Mouse (Mus musculus): Measurements from ENCODE around the gene Tgif2.
"Not testable (repeated sequence)": the region's sequence is repeated elsewhere in the genome, so short reads cannot be mapped to it uniquely, and the experiment has no call there.

Tgif2 gene

GRCm38 (mm10) chr2:156843331-156843730 lies 3.5 kb downstream of the Tgif2 start:
- in situ Hi-C loops (cut with MboI, MseI) = no loop called here

GRCm38 (mm10) chr2:156844715-156845114 lies 4.9 kb downstream of the Tgif2 start:
- in situ Hi-C loops (cut with MboI, MseI) = no loop called here

GRCm38 (mm10) chr2:156847653-156848052 lies 7.8 kb downstream of the Tgif2 start:
- in situ Hi-C loops (cut with MboI, MseI) = no loop called here

- in situ Hi-C loops (cut with MboI, MseI) = no loop called here
These were observed 8.8 kb downstream of the Tgif2 start for GRCm38 (mm10) chr2:156848526-156849182.

GRCm38 (mm10) chr2:156850505-156850904 lies 10.7 kb downstream of the Tgif2 start:
- in situ Hi-C loops (cut with MboI, MseI) = no loop called here

GRCm38 (mm10) chr2:156853584-156853983 lies 13.8 kb downstream of the Tgif2 start:
- in situ Hi-C loops (cut with MboI, MseI) = not testable (repeated sequence)

- in situ Hi-C loops (cut with MboI, MseI) = not testable (repeated sequence)
These were observed 14.4 kb downstream of the Tgif2 start for GRCm38 (mm10) chr2:156853999-156854771.

- in situ Hi-C loops (cut with MboI, MseI) = no loop called here
These were observed 16.5 kb downstream of the Tgif2 start for GRCm38 (mm10) chr2:156856311-156856710.

- in situ Hi-C loops (cut with MboI, MseI) = no loop called here
These were observed 17.6 kb downstream of the Tgif2 start for GRCm38 (mm10) chr2:156857385-156857791.

- in situ Hi-C loops (cut with MboI, MseI) = no loop called here
These were observed 18.0 kb downstream of the Tgif2 start, which contains the start of gene 4930518I15Rik for GRCm38 (mm10) chr2:156857835-156858234. Gene 4930518I15Rik (minus strand): TSS chr2:156857946.

- in situ Hi-C loops (cut with MboI, MseI) = no loop called here
These were observed 18.9 kb downstream of the Tgif2 start for GRCm38 (mm10) chr2:156858671-156859070.

- in situ Hi-C loops (cut with MboI, MseI) = no loop called here
These were observed 22.4 kb downstream of the Tgif2 start for GRCm38 (mm10) chr2:156862041-156862717.

GRCm38 (mm10) chr2:156862772-156863486 lies 23.1 kb downstream of the Tgif2 start, which contains the start of gene Rab5if:
Gene Rab5if (plus strand): TSS chr2:156863128.
- in situ Hi-C loops (cut with MboI, MseI) = no loop called here

- in situ Hi-C loops (cut with MboI, MseI) = no loop called here
These were observed 23.8 kb downstream of the Tgif2 start for GRCm38 (mm10) chr2:156863487-156864160.

GRCm38 (mm10) chr2:156864481-156864880 lies 24.7 kb downstream of the Tgif2 start:
- in situ Hi-C loops (cut with MboI, MseI) = no loop called here

GRCm38 (mm10) chr2:156868994-156869393 lies 29.2 kb downstream of the Tgif2 start:
- in situ Hi-C loops (cut with MboI, MseI) = no loop called here

- in situ Hi-C loops (cut with MboI, MseI) = no loop called here
These were observed 29.7 kb downstream of the Tgif2 start for GRCm38 (mm10) chr2:156869554-156869953.

- in situ Hi-C loops (cut with MboI, MseI) = no loop called here
These were observed 30.7 kb downstream of the Tgif2 start for GRCm38 (mm10) chr2:156870519-156870918.

- in situ Hi-C loops (cut with MboI, MseI) = no loop called here
These were observed 33.8 kb downstream of the Tgif2 start for GRCm38 (mm10) chr2:156873629-156874028.

GRCm38 (mm10) chr2:156874047-156874759 lies 34.4 kb downstream of the Tgif2 start:
- in situ Hi-C loops (cut with MboI, MseI) = no loop called here

Measured in T-helper 1 cell (primary cell).